Mouse (Mus musculus) cerebellum, postnatal 25 days (tissue): ENCODE measurements around the gene Rnf114.

Experiments used
- DNase-seq, 2 experiments: peaks; one replicate each; pipeline ENCODE4 v3.0.0; 2021; ENCODE audit warnings: mixed read lengths in 2 of 2

Gene Rnf114

GRCm38 (mm10) chr2:167505127-167505526 is 12.7 kb downstream of the Rnf114 start:
- no peak for DNase-seq

- no peak for DNase-seq
These were observed 14.3 kb downstream of the Rnf114 start for GRCm38 (mm10) chr2:167506546-167507260.

DNA sequence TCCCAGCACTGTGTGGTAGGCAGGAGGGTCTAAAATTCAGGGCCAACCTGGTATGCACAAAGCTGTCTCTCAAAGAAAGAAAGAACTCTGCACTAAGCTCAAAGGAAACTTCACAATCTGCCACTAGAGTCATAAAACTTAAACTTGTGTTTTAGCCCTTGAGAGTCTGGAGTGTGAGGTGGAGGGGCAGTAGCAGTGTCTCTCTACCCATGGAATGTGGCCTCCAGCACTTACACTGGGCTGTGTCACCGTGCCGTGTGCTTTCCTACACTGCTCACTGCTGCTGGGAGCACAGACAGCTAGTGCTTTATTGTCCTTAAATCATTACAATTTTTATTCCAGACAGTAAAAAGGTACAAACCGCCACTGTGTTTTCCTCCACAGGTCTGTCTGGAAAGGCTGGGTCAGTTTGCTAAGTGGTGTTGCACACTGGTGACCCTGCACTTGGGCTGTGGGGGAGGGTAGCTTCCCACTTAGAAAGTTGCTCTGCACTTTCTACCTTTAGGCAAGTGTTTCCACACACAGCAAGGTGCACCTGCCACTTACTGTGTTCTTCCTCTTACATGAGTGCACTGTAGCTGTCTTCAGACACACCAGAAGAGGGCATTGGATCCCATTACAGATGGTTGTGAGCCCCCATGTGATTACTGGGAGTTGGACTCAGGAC is 15.4 kb downstream of the Rnf114 start:
- no peak for DNase-seq

- no peak for DNase-seq
These were observed 16.1 kb downstream of the Rnf114 start for GRCm38 (mm10) chr2:167508569-167508968.

DNA sequence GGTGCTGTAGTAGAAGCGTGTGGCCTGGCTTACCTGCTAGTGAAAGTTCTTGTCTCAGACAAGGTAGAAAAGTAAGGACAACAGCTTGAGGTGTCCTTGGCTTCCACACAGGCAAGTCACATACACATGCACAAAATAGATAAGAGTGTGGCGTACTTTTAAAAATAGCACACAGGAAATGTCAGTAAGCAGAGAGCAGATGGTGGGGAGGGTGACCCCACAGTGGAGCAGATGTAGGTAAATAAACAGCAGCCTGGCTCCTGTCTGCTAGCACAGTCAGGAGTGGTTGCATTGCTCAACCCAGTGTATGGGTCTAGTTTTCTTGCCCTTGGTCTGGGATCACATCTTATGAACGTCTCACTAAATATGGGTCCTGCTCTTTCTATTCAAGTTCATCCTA is 18.0 kb downstream of the Rnf114 start:
- no peak for DNase-seq

GRCm38 (mm10) chr2:167512365-167512764 is 19.9 kb downstream of the Rnf114 start:
- peak; percentile 28 to 39 for DNase-seq

- DNase-seq = no peak
These were observed 20.5 kb downstream of the Rnf114 start for GRCm38 (mm10) chr2:167512970-167513369.

GRCm38 (mm10) chr2:167514641-167515040 is 22.2 kb downstream of the Rnf114 start:
- no peak for DNase-seq

DNA sequence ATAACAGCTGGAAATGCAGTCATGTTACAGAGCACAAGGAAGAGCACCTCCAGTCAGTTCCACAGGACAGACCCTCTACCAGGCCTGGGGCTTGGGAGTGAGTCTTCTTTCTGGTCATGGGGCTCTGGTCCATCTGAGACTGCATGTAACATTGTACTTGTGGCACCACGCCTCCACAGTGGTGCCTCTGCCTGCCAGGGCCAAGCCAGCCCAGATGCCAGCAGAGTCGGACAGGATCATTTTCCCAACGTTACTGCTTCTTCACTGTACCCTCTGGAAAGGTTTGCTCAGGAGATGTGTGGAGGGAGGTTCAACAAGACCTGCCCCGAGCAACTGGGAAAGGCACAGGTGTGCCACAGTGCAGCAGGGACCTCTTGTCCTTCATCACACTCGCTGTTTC is 23.2 kb downstream of the Rnf114 start:
- DNase-seq = no peak

- DNase-seq = no peak
These were observed 27.3 kb downstream of the Rnf114 start for GRCm38 (mm10) chr2:167519606-167520252.

- peak in 1 of 2 experiments; percentile 49 for DNase-seq
These were observed 35.8 kb downstream of the Rnf114 start for GRCm38 (mm10) chr2:167528278-167528677.

DNA sequence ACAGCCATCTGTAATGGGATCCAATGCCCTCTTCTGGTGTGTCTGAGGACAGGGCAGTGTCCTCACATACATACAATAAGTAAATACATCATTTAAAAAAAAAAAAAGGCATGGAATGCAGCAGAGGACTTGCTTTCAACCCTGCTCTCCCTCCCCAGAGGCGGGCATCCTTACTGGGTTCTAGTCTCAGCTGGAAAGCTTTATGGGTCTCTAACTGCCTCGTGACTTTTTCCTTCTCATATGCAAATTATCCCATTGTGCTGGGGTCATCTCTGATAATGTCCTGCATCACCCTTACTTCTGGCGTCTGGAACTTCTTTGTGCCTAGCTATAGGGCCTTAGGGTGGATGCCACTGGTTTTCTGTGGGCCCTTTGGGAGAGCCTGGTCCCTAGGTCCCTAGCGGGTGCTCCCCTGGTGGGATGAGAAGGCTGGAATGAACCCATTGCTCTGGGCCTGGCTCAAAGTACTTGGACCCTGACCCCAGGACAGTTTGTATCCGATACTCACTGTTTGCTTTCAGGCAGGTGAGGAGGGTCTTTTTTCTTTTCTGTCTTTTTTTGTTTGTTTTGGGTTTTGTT is 37.6 kb downstream of the Rnf114 start:
- DNase-seq = no peak

- DNase-seq = no peak
These were observed 38.1 kb downstream of the Rnf114 start for GRCm38 (mm10) chr2:167530536-167530935.

DNA sequence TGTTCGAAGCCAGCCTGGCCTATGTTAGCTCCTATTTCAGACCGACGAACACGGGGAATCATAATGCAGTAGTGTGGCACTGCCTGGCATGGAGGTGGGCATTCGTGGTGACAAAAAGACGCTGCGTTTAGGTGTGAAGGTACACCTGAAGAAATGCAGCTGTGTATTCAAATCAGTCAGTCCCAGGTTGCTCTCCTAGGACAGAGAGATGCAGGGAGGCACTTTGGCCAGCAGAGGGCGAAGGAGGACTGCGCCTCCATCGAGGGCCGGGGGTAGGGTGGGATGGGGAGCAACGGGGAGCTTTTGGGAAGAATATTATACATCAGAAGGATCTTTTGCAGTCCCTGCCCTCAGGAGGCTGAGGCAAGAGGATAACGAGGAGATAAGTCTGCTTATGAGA is 39.7 kb downstream of the Rnf114 start:
- DNase-seq = peak; percentile 44 to 65

DNA sequence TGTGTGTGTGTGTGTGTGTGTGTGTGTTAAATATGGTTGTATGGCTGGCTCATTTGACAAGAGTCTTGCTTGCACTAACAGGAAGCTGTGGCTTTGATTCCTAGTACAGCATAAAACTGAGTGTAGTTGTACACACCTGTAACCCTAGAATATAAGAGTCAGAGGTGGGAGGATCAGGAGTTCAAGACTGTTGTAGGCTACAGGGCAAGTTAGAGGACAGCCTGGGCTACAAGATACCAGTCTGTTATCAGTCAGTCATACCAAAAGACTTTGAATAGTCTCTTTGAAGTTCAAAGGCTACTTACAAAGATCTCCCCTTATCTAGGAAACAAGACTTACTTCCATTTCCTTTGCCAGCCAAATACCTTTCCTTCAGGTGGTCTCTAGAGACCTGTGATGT is 41.4 kb downstream of the Rnf114 start:
- DNase-seq = no peak

DNA sequence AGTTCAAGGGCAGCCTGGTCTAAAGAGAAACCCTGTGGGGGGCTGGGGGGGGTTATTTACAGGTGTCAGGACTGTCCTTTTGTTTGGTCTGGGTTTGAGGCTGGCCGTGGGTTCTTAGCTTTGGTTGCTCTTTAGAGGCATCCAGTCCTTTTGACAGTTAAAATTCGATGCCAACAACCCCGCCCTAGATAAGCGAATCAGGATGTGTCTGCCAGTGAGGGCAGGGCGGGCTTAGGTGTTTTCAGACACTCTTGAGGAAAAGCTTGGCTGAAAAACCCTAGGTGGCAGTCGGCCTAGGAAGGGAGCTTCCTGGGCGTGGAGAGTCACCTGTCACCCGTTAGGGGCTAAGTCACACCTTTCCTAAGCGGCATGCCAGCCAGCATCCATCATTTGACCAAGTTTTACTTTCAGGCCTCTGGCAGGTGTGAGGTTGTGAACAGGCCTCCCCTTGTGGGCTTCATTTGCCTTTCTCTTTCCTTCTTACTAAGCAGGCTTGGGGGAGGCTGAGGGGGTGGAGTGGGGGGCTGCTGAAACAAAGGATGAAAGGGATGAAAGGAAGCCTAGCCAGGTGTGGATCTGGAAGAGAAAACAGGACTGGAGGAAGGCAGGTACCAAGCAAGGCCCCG is 44.0 kb downstream of the Rnf114 start:
- DNase-seq = no peak

DNA sequence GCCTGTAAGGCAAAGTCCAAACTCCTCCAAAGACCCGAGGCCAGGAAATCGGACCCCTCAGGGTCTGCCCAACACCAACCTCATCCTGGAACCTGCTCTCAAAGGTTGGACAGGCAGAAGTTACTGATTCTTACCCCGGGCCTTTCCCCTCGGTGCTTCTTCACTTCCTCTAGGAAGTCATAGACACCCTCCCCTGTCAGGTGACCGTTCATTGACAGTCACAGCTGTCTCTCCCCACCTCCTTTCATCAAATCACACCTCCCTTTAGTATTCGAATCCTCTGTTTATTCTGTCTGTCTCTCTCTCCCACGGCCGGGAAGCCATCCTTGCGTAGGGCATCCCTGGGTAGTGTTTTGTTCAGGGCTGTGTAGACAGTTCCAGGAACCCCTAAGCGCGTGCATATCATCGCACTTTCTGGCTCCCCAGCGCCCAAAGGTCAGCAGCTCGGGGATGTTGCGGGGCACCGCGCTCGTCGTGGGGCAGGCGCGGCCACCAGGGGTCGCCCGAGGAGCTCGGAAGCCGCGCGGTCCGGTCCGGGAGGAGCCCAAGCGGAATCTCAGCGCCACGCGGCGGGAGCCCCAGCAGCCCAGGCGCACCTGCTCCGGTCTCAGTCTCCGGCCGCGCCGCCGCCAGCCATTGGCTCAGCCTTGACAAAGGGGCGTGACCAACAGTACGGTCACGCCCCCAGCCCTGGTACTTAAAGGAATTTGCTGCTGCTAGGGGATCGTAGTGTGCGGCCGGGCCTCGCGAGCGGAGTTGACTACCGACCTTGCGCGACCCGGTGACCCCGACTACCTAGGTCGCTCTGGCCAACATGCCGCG is 45.2 kb downstream of the Rnf114 start, which contains the start of gene Snai1:
Gene Snai1, plus strand, starts transcription at position 720 of the 822 bp plus-strand sequence.
- peak; percentile 90 to 95 for DNase-seq

DNA sequence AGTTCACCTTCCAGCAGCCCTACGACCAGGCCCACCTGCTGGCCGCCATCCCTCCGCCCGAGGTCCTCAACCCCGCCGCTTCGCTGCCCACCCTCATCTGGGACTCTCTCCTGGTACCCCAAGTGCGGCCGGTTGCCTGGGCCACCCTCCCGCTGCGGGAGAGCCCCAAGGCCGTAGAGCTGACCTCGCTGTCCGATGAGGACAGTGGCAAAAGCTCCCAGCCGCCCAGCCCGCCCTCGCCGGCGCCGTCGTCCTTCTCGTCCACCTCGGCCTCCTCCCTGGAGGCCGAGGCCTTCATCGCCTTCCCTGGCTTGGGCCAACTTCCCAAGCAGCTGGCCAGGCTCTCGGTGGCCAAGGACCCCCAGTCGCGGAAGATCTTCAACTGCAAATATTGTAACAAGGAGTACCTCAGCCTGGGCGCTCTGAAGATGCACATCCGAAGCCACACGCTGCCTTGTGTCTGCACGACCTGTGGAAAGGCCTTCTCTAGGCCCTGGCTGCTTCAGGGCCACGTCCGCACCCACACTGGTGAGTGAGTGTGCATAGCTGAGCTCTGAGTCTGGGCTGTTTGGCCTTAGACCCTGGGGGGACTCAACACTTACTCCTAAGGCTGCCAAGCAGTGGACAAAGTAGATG is 46.3 kb downstream of the Rnf114 start:
- DNase-seq = no peak

DNA sequence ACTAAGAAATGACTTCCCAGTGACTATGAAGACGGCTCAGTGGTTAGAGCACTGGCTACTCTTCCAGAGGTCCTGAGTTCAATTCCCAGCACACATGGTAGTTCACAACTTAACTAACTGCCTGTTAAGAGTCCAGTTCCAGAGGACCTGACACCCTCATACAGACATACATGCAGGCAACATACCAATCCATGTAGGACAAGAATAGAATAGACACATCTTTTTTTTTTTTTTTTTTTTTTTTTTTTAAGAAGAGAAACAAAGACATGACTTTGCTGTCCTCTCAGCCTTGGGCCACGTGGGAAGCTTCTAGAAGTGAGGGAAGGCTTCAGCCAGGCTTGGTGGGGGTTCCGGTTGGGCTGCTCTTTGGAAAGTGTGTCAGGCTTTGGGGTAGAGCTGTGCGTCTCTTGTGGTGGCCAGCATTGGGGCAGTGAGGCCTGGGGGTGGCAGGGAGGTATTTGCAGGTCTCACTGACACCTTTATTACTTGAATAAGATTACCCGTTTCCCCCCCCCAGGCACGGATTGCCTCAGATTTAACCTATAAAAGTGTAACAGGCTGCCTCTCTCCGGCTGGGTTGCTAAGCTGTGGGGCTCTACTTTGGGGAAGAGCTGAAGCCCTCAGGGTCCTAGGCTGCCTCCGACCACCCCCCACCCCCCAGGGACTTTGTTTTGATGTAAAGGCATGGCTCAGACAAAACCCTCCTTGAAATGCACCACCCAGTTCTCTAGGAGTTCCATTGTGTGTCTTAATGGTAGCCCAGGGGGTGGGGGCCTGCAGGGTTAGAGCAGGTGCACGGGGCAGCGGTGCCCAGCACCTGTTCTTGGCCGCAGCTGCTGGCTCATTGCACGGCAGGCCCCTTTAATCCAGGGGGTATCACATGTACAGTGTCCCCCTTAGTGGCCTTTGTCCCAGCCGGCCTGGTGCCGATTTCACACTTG is 47.4 kb downstream of the Rnf114 start:
- DNase-seq = no peak

GRCm38 (mm10) chr2:167540477-167541110 is 48.1 kb downstream of the Rnf114 start:
- DNase-seq = no peak
